Mouse (Mus musculus) myocyte (in vitro differentiated cells): ENCODE results near the gene Rgs13. TPM values are rescaled to one million over a fixed set of nuclear protein-coding genes. Genes with fewer than 3 reads are reported as not detected.

Source experiments
- H3K27me3 ChIP-seq: one replicate; pipeline ENCODE4 v1.6.1; 2011; ENCODE audit not compliant: control insufficient read depth, insufficient read depth, insufficient read length
- H3K36me3 ChIP-seq: one replicate; pipeline ENCODE4 v1.6.1; 2011; ENCODE audit not compliant: control insufficient read depth, insufficient read depth
- H3K4me2 ChIP-seq: one replicate; pipeline ENCODE4 v1.6.1; 2011; ENCODE audit warnings: low read depth, control low read depth
- H3K4me3 ChIP-seq: one replicate; pipeline ENCODE4 v1.5.1; 2011; ENCODE audit warnings: mild to moderate bottlenecking, control low read depth, moderate library complexity
- H3K79me2 ChIP-seq: one replicate; pipeline ENCODE4 v1.6.1; 2011; ENCODE audit not compliant: control insufficient read depth, insufficient read depth
- H3ac ChIP-seq: one replicate; pipeline ENCODE4 v1.6.1; 2011; ENCODE audit not compliant: control insufficient read depth, insufficient read length
- CEBPB ChIP-seq: IDR thresholded peaks from 2 replicates; pipeline ENCODE4 v1.6.1; 2011; ENCODE audit warnings: mild to moderate bottlenecking, moderate library complexity; ENCODE audit not compliant: poor library complexity, insufficient read depth, severe bottlenecking
- E2F4 ChIP-seq: IDR thresholded peaks from one replicate; pipeline ENCODE4 v1.6.1; 2011; ENCODE audit warnings: mild to moderate bottlenecking, control low read depth, moderate library complexity; ENCODE audit not compliant: insufficient read depth
- MAX ChIP-seq: IDR thresholded peaks from one replicate; pipeline ENCODE4 v1.6.1; 2011; ENCODE audit warnings: low read depth, mild to moderate bottlenecking, control low read depth
- MYOD1 ChIP-seq, 3 experiments: IDR thresholded peaks; one replicate each; pipeline ENCODE4 v1.6.1; 2011; ENCODE audit warnings: control low read depth in 2 of 3, low read depth in 2 of 3, mild to moderate bottlenecking in 2 of 3, moderate library complexity in 1 of 3; ENCODE audit not compliant: insufficient read length in 2 of 3, control insufficient read depth in 1 of 3
- MYOG ChIP-seq, 3 experiments: IDR thresholded peaks; one replicate each; pipeline ENCODE4 v1.6.1; 2011; ENCODE audit warnings: control low read depth in 2 of 3, low read depth in 2 of 3, mild to moderate bottlenecking in 2 of 3; ENCODE audit not compliant: insufficient read length in 2 of 3, control insufficient read depth in 1 of 3, insufficient read depth in 1 of 3
- POLR2A ChIP-seq: IDR thresholded peaks from one replicate; pipeline ENCODE4 v1.6.1; 2011; ENCODE audit warnings: low read depth, mild to moderate bottlenecking, control low read depth, moderate library complexity; ENCODE audit not compliant: insufficient read length
- POLR2AphosphoS2 ChIP-seq: IDR thresholded peaks from one replicate; pipeline ENCODE4 v1.6.1; 2011; ENCODE audit warnings: low read depth, control low read depth; ENCODE audit not compliant: insufficient read length
- REST ChIP-seq: IDR thresholded peaks from one replicate; pipeline ENCODE4 v1.6.1; 2011; ENCODE audit warnings: mild to moderate bottlenecking, control low read depth, moderate library complexity; ENCODE audit not compliant: insufficient read depth, insufficient read length
- SRF ChIP-seq: IDR thresholded peaks from one replicate; pipeline ENCODE4 v1.6.1; 2011; ENCODE audit warnings: low read depth; ENCODE audit not compliant: control insufficient read depth, insufficient read length
- TCF12 ChIP-seq: IDR thresholded peaks from one replicate; pipeline ENCODE4 v1.6.1; 2011; ENCODE audit warnings: mild to moderate bottlenecking, control low read depth; ENCODE audit not compliant: poor library complexity, insufficient read depth, severe bottlenecking
- TCF3 ChIP-seq: IDR thresholded peaks from one replicate; pipeline ENCODE4 v1.6.1; 2011; ENCODE audit warnings: low read depth, control low read depth; ENCODE audit not compliant: insufficient read length
- USF1 ChIP-seq: IDR thresholded peaks from one replicate; pipeline ENCODE4 v1.6.1; 2011; ENCODE audit warnings: low read depth, mild to moderate bottlenecking, control low read depth, moderate library complexity
- polyA plus RNA-seq: library from polyadenylated mRNA; unstranded; fragments of >200 nt; fragmentation: generic; extraction: Trizol; gene quantifications from one replicate; pipeline ENCODE4 v1.2.1, GENCODE M21; 2012; ENCODE audit warnings: missing spikeins

Rgs13 gene
- polyA plus RNA-seq, 1 experiment, result not detected

DNA sequence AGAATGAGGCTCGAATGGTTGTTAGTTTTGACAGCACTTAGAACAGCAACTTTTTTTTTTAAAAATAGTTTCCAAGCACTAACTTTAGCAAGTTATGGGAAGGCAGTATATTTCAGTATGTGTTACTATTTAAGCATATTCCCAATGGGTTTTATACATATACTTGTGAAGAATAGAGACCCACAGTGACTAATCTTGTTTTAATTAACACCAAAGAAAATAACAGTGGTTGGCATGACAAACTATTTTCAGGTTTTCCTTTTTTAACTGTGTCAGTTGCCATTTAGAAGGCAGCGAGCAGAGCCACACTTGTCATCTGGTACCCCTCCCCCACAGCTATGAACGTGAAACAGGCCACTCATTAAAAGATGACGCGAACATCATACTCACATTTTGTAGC, 10.3 kb downstream of the Rgs13 start:
- Histone ChIP-seq H3K27me3 (no peaks in the 10 kb centered on the region), H3K4me3 (no peak overlapping the region), H3K36me3 (no peaks in the 10 kb centered on the region), H3K79me2 (no peaks in the 10 kb centered on the region), H3ac (no peak overlapping the region), H3K4me2 (no peak overlapping the region)
- no peak for TF ChIP-seq SRF
- TF ChIP-seq CEBPB, result no peak
- TF ChIP-seq TCF3, result no peak
- TF ChIP-seq USF1, result no peak
- no peak for TF ChIP-seq E2F4
- no peak for TF ChIP-seq POLR2A
- TF ChIP-seq MAX, result no peak
- TF ChIP-seq REST, result no peak
- no peak for TF ChIP-seq TCF12

DNA sequence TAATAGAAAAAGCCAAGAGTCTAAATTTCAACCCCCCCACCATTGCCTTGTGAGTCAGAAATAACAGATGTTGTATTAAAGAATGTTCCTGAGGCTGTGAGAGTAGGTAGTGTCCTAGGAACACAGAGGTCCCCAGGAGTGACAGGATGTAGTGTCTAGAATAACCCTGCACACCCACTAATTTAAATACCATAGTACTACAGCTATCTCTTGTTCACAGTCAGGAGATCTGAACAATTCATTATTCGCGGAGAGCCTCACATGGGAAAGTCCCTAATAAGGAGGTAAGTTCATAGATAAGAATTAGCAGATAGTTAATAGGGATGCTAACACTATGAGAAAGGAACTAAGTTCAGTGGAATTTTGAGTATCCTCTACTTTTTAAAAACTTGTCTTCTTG, 10.9 kb downstream of the Rgs13 start:
- Histone ChIP-seq H3K27me3 (no peaks in the 10 kb centered on the region), H3ac (no peak overlapping the region), H3K36me3 (no peaks in the 10 kb centered on the region), H3K4me2 (no peak overlapping the region), H3K4me3 (no peak overlapping the region), H3K79me2 (no peaks in the 10 kb centered on the region)
- no peak for TF ChIP-seq TCF3
- no peak for TF ChIP-seq POLR2A
- no peak for TF ChIP-seq REST
- TF ChIP-seq POLR2AphosphoS2, result no peak
- TF ChIP-seq CEBPB, result no peak
- TF ChIP-seq MAX, result no peak
- no peak for TF ChIP-seq MYOG (IDR thresholded peaks at IDR 0.05; ENCODE audit: control insufficient read depth in 1 of 3, insufficient read depth in 1 of 3, insufficient read length in 2 of 3, low read depth in 2 of 3)
- no peak for TF ChIP-seq USF1

DNA sequence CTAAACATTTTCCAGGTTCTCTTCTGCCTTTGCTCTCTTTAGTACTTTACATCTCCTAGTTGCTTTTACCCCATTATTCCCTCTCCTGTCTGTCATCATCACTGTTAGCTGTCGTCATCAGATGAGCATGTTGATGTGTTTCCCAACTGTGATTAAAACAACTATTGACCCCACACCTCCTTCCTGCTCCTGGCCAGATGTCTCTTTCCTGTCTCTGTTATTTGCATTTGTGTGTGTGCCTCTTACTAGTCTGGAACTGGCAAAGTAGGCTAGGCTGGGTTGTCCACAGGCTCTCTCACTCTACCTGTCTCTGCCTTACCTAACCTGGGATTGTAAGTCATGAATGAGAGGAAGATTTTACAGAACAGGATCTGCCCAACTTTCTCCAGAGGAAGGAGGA, 24.6 kb downstream of the Rgs13 start:
- H3K79me2 ChIP-seq, result no peaks in the 10 kb centered on the region
- no peak overlapping the region for H3K4me2 ChIP-seq
- TF ChIP-seq SRF, result no peak
- TF ChIP-seq TCF3, result no peak
- no peak for TF ChIP-seq MYOD1 (IDR thresholded peaks at IDR 0.05; ENCODE audit: control insufficient read depth in 1 of 3, insufficient read length in 2 of 3, low read depth in 2 of 3)
- TF ChIP-seq USF1, result no peak
- no peak for TF ChIP-seq TCF12
- TF ChIP-seq REST, result no peak
- TF ChIP-seq POLR2A, result no peak
- TF ChIP-seq MYOG (IDR thresholded peaks at IDR 0.05; ENCODE audit: control insufficient read depth in 1 of 3, insufficient read depth in 1 of 3, insufficient read length in 2 of 3, low read depth in 2 of 3), result no peak
- TF ChIP-seq POLR2AphosphoS2, result no peak
- no peak for TF ChIP-seq CEBPB
- TF ChIP-seq E2F4, result no peak
- TF ChIP-seq MAX, result no peak
- no peak overlapping the region for H3ac ChIP-seq
- H3K36me3 ChIP-seq, result no peaks in the 10 kb centered on the region
- no peaks in the 10 kb centered on the region for H3K27me3 ChIP-seq
- H3K4me3 ChIP-seq, result no peak overlapping the region

GRCm38 (mm10) chr1:144152184-144152525, 25.0 kb downstream of the Rgs13 start:
- Histone ChIP-seq H3K4me2 (no peak overlapping the region), H3K4me3 (no peak overlapping the region), H3K36me3 (no peaks in the 10 kb centered on the region), H3K79me2 (no peaks in the 10 kb centered on the region), H3K27me3 (no peaks in the 10 kb centered on the region), H3ac (no peak overlapping the region)
- no peak for TF ChIP-seq MYOG (IDR thresholded peaks at IDR 0.05; ENCODE audit: control insufficient read depth in 1 of 3, insufficient read depth in 1 of 3, insufficient read length in 2 of 3, low read depth in 2 of 3)
- no peak for TF ChIP-seq REST
- no peak for TF ChIP-seq POLR2AphosphoS2
- no peak for TF ChIP-seq MAX
- TF ChIP-seq E2F4, result no peak

GRCm38 (mm10) chr1:144151401-144152183, 25.6 kb downstream of the Rgs13 start:
- Histone ChIP-seq H3K79me2 (no peaks in the 10 kb centered on the region), H3K27me3 (no peaks in the 10 kb centered on the region), H3K4me3 (no peak overlapping the region), H3K4me2 (no peak overlapping the region), H3K36me3 (no peaks in the 10 kb centered on the region), H3ac (no peak overlapping the region)
- no peak for TF ChIP-seq USF1
- no peak for TF ChIP-seq MYOD1 (IDR thresholded peaks at IDR 0.05; ENCODE audit: control insufficient read depth in 1 of 3, insufficient read length in 2 of 3, low read depth in 2 of 3)
- TF ChIP-seq E2F4, result no peak
- TF ChIP-seq POLR2A, result no peak
- TF ChIP-seq POLR2AphosphoS2, result no peak
